In the genomic region with DNA sequence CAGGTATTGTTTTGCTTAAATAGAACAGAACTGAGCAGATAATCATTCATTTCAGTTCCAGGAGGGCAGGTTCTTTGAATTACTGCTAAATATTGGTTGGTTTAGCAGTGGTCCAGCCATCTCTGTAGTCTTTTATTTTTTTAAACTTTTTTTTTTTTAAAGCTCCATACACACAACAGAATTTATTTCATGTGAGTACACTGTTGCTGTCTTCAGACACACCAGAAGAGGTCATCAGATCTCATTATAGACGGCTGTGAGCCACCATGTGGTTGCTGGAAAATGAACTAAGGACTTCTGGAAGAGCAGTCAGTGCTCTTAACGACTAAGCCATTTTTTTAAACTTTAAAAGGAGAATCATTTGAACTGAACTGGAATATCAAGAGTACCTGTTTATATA, we compare ENCODE assay signal across 31 mouse cellular contexts. TPM values are rescaled to one million over a fixed set of nuclear protein-coding genes. Genes with fewer than 3 reads are reported as not detected.
DNase-seq lines count a peak whose midpoint lies in the region; ATAC-seq and TF ChIP-seq lines count a peak whose summit lies in the region.
"Had no signal": no experiment of that assay in that cellular context is flagged by ENCODE, and none has a peak within 500 bp of the region (broad histone marks: within the 10 kb centered on the region; RNA-seq: fewer than 3 reads in every experiment).

No protein-coding gene starts in this region.

- no peak overlapping the region for H3K4me3 ChIP-seq in intestine, postnatal 0 days (ENCODE audit: low read depth, low read length)
- H3K4me3 ChIP-seq in intestine, embryonic 15.5 days (replicated peaks) = no peak overlapping the region
- H3K4me3 ChIP-seq in midbrain, postnatal 0 days (ENCODE audit: low read depth, low read length) = no peak overlapping the region
- no peak overlapping the region for H3K4me3 ChIP-seq in midbrain, embryonic 14.5 days (replicated peaks; ENCODE audit: low read depth, low read length)
- H3K4me3 ChIP-seq: embryonic facial prominence, embryonic 10.5 days; embryonic facial prominence, embryonic 13.5 days; erythroblast, embryonic 14.5 days; forebrain, embryonic 12.5 days; forebrain, embryonic 15.5 days; heart, embryonic 12.5 days; heart, embryonic 15.5 days had no signal

- 0 out of 2 replicates have a peak, but pooled peaks have one; percentile 15 for TF ChIP-seq CTCF in intestine, postnatal 0 days (IDR thresholded peaks at IDR 0.05; ENCODE audit: low read depth)
- peak; percentile 6; the same call in 1 of the 2 replicates for TF ChIP-seq CTCF in midbrain, postnatal 0 days (IDR thresholded peaks at IDR 0.05)
- TF ChIP-seq CTCF in Patski (IDR thresholded peaks at IDR 0.05) = peak; percentile 29

- H3K27me3 ChIP-seq in intestine, postnatal 0 days (replicated peaks; ENCODE audit: control insufficient read depth, insufficient read depth, low read length) = no peaks in the 10 kb centered on the region
- no peaks in the 10 kb centered on the region for H3K27me3 ChIP-seq in intestine, embryonic 15.5 days (replicated peaks)
- H3K27me3 ChIP-seq in midbrain, postnatal 0 days (ENCODE audit: insufficient read depth, low read length) = no peaks in the 10 kb centered on the region
- no peaks in the 10 kb centered on the region for H3K27me3 ChIP-seq in midbrain, embryonic 14.5 days (ENCODE audit: control insufficient read depth, insufficient read depth, low read length)
- H3K27me3 ChIP-seq in Patski = no peaks in the 10 kb centered on the region
- H3K27me3 ChIP-seq: embryonic facial prominence, embryonic 13.5 days; forebrain, embryonic 12.5 days; forebrain, embryonic 15.5 days; heart, embryonic 12.5 days; heart, embryonic 15.5 days had no signal

- no peaks in the 10 kb centered on the region for H3K9me3 ChIP-seq in intestine, postnatal 0 days (ENCODE audit: control insufficient read depth)
- no peaks in the 10 kb centered on the region for H3K9me3 ChIP-seq in intestine, embryonic 15.5 days
- H3K9me3 ChIP-seq in midbrain, postnatal 0 days (ENCODE audit: low read length) = no peaks in the 10 kb centered on the region
- H3K9me3 ChIP-seq in midbrain, embryonic 14.5 days (ENCODE audit: control insufficient read depth, low read length) = no peaks in the 10 kb centered on the region
- H3K9me3 ChIP-seq: embryonic facial prominence, embryonic 13.5 days; forebrain, embryonic 12.5 days; forebrain, embryonic 15.5 days; heart, embryonic 12.5 days; heart, embryonic 15.5 days had no signal

- POLR2A ChIA-PET in Patski (lab: Charles Lee) = interaction anchor here (0.8 kb wide), 1 partner anchor 699 kb away, joined by 7 read pairs; a partner anchor contains a TSS

- H3K4me1 ChIP-seq in intestine, postnatal 0 days (replicated peaks; ENCODE audit: control insufficient read depth, insufficient read depth, low read length) = no peaks in the 10 kb centered on the region
- no peaks in the 10 kb centered on the region for H3K4me1 ChIP-seq in intestine, embryonic 15.5 days (replicated peaks)
- no peaks in the 10 kb centered on the region for H3K4me1 ChIP-seq in midbrain, postnatal 0 days (ENCODE audit: insufficient read depth, low read length)
- H3K4me1 ChIP-seq in midbrain, embryonic 14.5 days (ENCODE audit: control insufficient read depth, insufficient read depth, low read length) = no peaks in the 10 kb centered on the region
- H3K4me1 ChIP-seq: embryonic facial prominence, embryonic 10.5 days had no signal

- no peak for ATAC-seq in intestine, postnatal 0 days
- ATAC-seq in intestine, embryonic 15.5 days = no peak
- ATAC-seq in midbrain, postnatal 0 days (ENCODE audit: low FRiP score) = no peak
- ATAC-seq in midbrain, embryonic 14.5 days (ENCODE audit: low FRiP score, low TSS enrichment) = no peak
- ATAC-seq in Patski = no peak
- no peak for ATAC-seq in activated CD4-positive, CD25-positive, alpha-beta regulatory T cell, adult 4 months
- ATAC-seq: CD4-positive, CD25-positive, alpha-beta regulatory T cell, adult 4 months; forebrain, embryonic 15.5 days; hindbrain, postnatal 0 days; inflammation-experienced regulatory T-cells, adult 6 months had no signal

- H3K9ac ChIP-seq in intestine, postnatal 0 days (ENCODE audit: low read depth, low read length) = no peak overlapping the region
- H3K9ac ChIP-seq in intestine, embryonic 15.5 days = no peak overlapping the region
- H3K9ac ChIP-seq in midbrain, postnatal 0 days (replicated peaks; ENCODE audit: low read length, poor library complexity, severe bottlenecking) = no peak overlapping the region
- no peak overlapping the region for H3K9ac ChIP-seq in midbrain, embryonic 14.5 days (replicated peaks; ENCODE audit: low read length)
- H3K9ac ChIP-seq: embryonic facial prominence, embryonic 13.5 days; forebrain, embryonic 12.5 days; forebrain, embryonic 15.5 days; heart, embryonic 12.5 days; heart, embryonic 15.5 days; hindbrain, embryonic 14.5 days had no signal

- in situ Hi-C loops in Patski (cut with MboI; ENCODE audit: low pct_unique_long_range_greater_than_20kb) = no loop called here

- H3K4me2 ChIP-seq in intestine, postnatal 0 days (replicated peaks; ENCODE audit: low read depth) = no peak overlapping the region
- no peak overlapping the region for H3K4me2 ChIP-seq in intestine, embryonic 15.5 days (replicated peaks)
- H3K4me2 ChIP-seq in midbrain, postnatal 0 days (ENCODE audit: low read depth, low read length, poor library complexity, severe bottlenecking) = no peak overlapping the region
- H3K4me2 ChIP-seq in midbrain, embryonic 14.5 days (ENCODE audit: low read length) = no peak overlapping the region
- H3K4me2 ChIP-seq: embryonic facial prominence, embryonic 13.5 days; forebrain, embryonic 12.5 days; forebrain, embryonic 15.5 days; heart, embryonic 12.5 days; heart, embryonic 15.5 days; hindbrain, embryonic 14.5 days had no signal

- H3K36me3 ChIP-seq in intestine, postnatal 0 days (ENCODE audit: control insufficient read depth, insufficient read depth) = peaks cover 35% of the 10 kb centered on the region
- H3K36me3 ChIP-seq in intestine, embryonic 15.5 days = peaks cover 19% of the 10 kb centered on the region
- H3K36me3 ChIP-seq in midbrain, postnatal 0 days (ENCODE audit: insufficient read depth, low read length) = peaks cover 8% of the 10 kb centered on the region; the same call in 1 of the 2 replicates
- H3K36me3 ChIP-seq in midbrain, embryonic 14.5 days (ENCODE audit: control insufficient read depth, insufficient read depth, low read length) = peaks cover 36% of the 10 kb centered on the region

- no peak for DNase-seq in midbrain, postnatal 0 days (ENCODE audit: low spot score)
- no peak for DNase-seq in midbrain, embryonic 14.5 days
- DNase-seq in Patski (ENCODE audit: low read depth, low spot score) = no peak
- DNase-seq: adrenal gland, adult 8-10 months; adrenal gland, postnatal 25 days; cerebellum, adult 11-12 months; cerebellum, adult 8-10 months; cerebellum, postnatal 10 days; cerebellum, postnatal 36 days; embryo, embryonic 11 days; gastrocnemius, postnatal 10 days; heart, adult 11 months; heart, postnatal 10 days; heart, postnatal 4 days had no signal

- no peak overlapping the region for H3K27ac ChIP-seq in intestine, postnatal 0 days (ENCODE audit: low read depth, low read length)
- H3K27ac ChIP-seq in intestine, embryonic 15.5 days = no peak overlapping the region
- H3K27ac ChIP-seq in midbrain, postnatal 0 days (ENCODE audit: low read depth, low read length) = no peak overlapping the region
- no peak overlapping the region for H3K27ac ChIP-seq in midbrain, embryonic 14.5 days (replicated peaks; ENCODE audit: low read depth, low read length)
- H3K27ac ChIP-seq: embryonic facial prominence, embryonic 10.5 days; embryonic facial prominence, embryonic 13.5 days; forebrain, embryonic 12.5 days; forebrain, embryonic 15.5 days; heart, embryonic 15.5 days; hindbrain, embryonic 14.5 days; hindbrain, postnatal 0 days had no signal

- CTCF ChIA-PET in Patski (lab: Charles Lee) = interaction anchor here (1.3 to 1.6 kb wide), 2 partner anchors 10 to 22 kb away, joined by 3 read pairs; no protein-coding TSS in a partner anchor

- 29% methylated on average over 2 of the region's 2 CpGs for WGBS in intestine, postnatal 0 days
- WGBS in intestine, embryonic 15.5 days = 59% methylated on average over 2 of the region's 2 CpGs
- WGBS in midbrain, postnatal 0 days = 65% methylated on average over 2 of the region's 2 CpGs
- WGBS in midbrain, embryonic 14.5 days = 82% methylated on average over 2 of the region's 2 CpGs

RNA-seq across cellular contexts. Expression of a gene that starts 11.3 kb away (rescaled TPM):
- polyA plus RNA-seq in intestine, postnatal 0 days (2015; fragmentation: Nextera tagmentation; extraction: Ambion mirVana) = 4.6 and 7.2 TPM in 2 replicates
- polyA plus RNA-seq in intestine, embryonic 15.5 days (2015; fragmentation: Nextera tagmentation; extraction: Ambion mirVana) = 4.6 and 4.8 TPM in 2 replicates
- total RNA-seq in midbrain, postnatal 0 days (2014; rRNA removed) = 42.9 and 46.3 TPM in 2 replicates
- 3.0 and 5.3 TPM in 2 replicates for polyA plus RNA-seq in midbrain, postnatal 0 days (2015; fragmentation: Nextera tagmentation; extraction: Ambion mirVana)
- 6.2 and 6.8 TPM in 2 replicates for polyA plus RNA-seq in midbrain, embryonic 14.5 days (2014; fragmentation: Nextera tagmentation; extraction: Ambion mirVana)
- 50.3 TPM for polyA plus RNA-seq in Patski (2021)
- 10 to 100 TPM; 16.2 to 20.5 TPM for polyA plus RNA-seq in activated CD4-positive, CD25-positive, alpha-beta regulatory T cell, adult 4 months (2017; shearing (Covaris generic))

RNA-seq across cellular contexts. Expression of a gene that starts 27.9 kb away (rescaled TPM):
- polyA plus RNA-seq in intestine, postnatal 0 days (2015; fragmentation: Nextera tagmentation; extraction: Ambion mirVana) = not detected in 2 replicates
- 0.18 TPM in 1 of 2 replicates, not detected in the other for polyA plus RNA-seq in intestine, embryonic 15.5 days (2015; fragmentation: Nextera tagmentation; extraction: Ambion mirVana)
- not detected in 2 replicates for total RNA-seq in midbrain, postnatal 0 days (2014; rRNA removed)
- polyA plus RNA-seq in midbrain, postnatal 0 days (2015; fragmentation: Nextera tagmentation; extraction: Ambion mirVana) = 0.21 TPM in 1 of 2 replicates, not detected in the other
- 0.41 and 0.69 TPM in 2 replicates for polyA plus RNA-seq in midbrain, embryonic 14.5 days (2014; fragmentation: Nextera tagmentation; extraction: Ambion mirVana)
- polyA plus RNA-seq in Patski (2021) = not detected
- polyA plus RNA-seq in activated CD4-positive, CD25-positive, alpha-beta regulatory T cell, adult 4 months (2017; shearing (Covaris generic)) = under 1 TPM in 1 of 2 experiments, not detected in 1; 0.73 TPM
- total RNA-seq: adrenal gland, adult 8-10 months; adrenal gland, postnatal 25 days; ES-E14; gastrocnemius, postnatal 10 days; gastrocnemius, postnatal 4 days; heart, postnatal 10 days; heart, postnatal 4 days; hindbrain, postnatal 0 days had no signal
- polyA plus RNA-seq: CD4-positive, CD25-positive, alpha-beta regulatory T cell, adult 4 months; cortical plate, adult 2 months; embryonic facial prominence, embryonic 13.5 days; erythroblast, embryonic 14.5 days; heart, embryonic 12.5 days; heart, embryonic 15.5 days had no signal
